Mouse (Mus musculus): Measurements from ENCODE around the gene Ptprg. TPM values are rescaled to one million over a fixed set of nuclear protein-coding genes. Genes with fewer than 3 reads are reported as not detected.

Gene Ptprg
- total RNA-seq, 2 experiments from 2014 or later = 123 TPM

Other genes starting within 250 kb of the Ptprg start
- gene Gm3839, start 196.8 kb upstream of the Ptprg start, total RNA-seq (2021) = under 1 TPM; 0.66 to 0.92 TPM